Mouse (Mus musculus): ENCODE data around the gene Rab40b.

- TF ChIP-seq CTCF (IDR thresholded peaks at IDR 0.05; ENCODE audit: control insufficient read depth, insufficient read depth, insufficient replicate concordance, low read depth, low read length) (no peak), POLR2A (IDR thresholded peaks at IDR 0.05; ENCODE audit: control insufficient read depth, low read depth, low read length) (no peak)
Observed at GRCm38 (mm10) chr11:121437236-121437635, 49.2 kb upstream of the Rab40b start.
